Mouse (Mus musculus): ENCODE results near the gene Nlgn3. TPM values are rescaled to one million over a fixed set of nuclear protein-coding genes. Genes with fewer than 3 reads are reported as not detected.

Nlgn3 gene
- polyA plus RNA-seq, 1 experiment from 2014 or later: 61.2 TPM

DNA sequence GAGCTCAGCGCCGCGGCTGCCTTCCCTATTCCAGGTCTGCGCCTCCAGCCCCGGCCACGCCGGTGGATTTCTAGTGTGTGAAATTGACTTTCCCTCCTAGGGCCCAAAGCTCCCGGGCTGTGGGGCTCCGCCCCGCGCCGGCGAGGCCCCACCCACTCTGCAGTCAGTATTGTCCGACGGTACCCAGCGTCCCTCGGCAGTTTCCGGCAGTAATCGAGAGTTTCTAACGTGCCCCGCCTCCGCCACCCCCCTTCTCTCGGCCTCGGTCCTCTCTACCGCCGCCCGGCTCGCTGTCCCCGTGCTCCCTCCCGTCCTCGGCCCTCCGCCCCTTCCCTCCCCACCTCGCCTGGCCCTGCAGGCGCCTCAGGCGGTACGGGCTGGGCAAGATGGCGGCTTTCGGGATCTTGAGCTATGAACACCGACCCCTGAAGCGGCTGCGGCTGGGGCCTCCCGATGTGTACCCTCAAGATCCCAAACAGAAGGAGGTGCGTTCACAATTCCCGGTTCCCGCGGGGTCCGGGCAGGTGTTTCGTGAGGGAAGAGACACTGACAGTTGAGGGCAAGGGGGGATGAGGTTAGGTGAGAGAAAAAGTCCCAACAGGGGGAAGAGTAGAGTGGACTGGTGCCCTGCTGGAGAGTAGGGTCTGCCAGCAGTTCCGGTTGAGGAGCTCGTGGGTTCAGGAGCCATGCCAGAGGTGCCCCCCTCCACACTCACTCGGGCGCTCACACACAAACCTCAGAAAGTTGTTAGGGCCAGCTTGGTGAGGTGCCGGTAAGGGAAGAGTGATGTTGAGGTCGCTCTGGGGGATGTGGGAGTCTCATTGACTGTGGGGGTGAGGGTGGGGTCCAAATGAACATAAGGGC is 24.9 kb upstream of the Nlgn3 start, which contains the start of gene Med12:
TSS of gene Med12 (plus strand) at position 156 of the 864 bp plus-strand sequence.
- Histone ChIP-seq H3K9me3 (no peaks in the 10 kb centered on the region), H3K9ac (peak within 1 kb of the TSS; percentile 74), H3K4me3 (peak within 1 kb of the TSS; percentile 52), H3K36me3 (peaks cover 26% of the 10 kb centered on the region), H3K4me1 (replicated peaks) (peaks cover 13% of the 10 kb centered on the region), H3K27me3 (no peaks in the 10 kb centered on the region), H3K27ac (peak within 1 kb of the TSS; percentile 73), H3K4me2 (peak within 1 kb of the TSS; percentile 54)
- ATAC-seq (ENCODE audit: low FRiP score): peak; percentile 97
- 18% methylated on average over 46 of the region's 54 CpGs for WGBS

DNA sequence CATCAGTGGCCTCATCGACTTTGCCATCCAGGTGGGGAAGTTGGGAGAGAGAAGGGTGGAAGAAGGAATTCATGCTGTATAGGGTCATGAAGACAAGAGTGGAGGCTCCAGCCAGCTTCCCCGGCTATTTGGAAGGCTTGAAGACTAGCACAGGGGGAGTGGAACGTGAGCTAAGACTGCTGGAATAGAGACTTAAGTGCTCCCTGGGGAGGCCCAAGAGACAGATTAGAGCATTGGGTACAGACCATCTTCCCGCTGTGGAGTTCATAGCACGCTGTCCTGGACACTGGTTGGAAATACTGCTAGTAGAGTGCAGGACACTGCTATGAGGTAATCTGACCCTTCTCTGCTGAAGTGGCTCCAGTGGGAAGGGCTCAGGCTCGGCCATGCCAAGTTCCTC is 16.2 kb upstream of the Nlgn3 start:
- H3K9ac ChIP-seq: no peak overlapping the region
- 89% methylated on average over 6 of the region's 6 CpGs for WGBS
- H3K4me3 ChIP-seq: no peak overlapping the region
- H3K36me3 ChIP-seq: peaks cover 85% of the 10 kb centered on the region
- H3K27me3 ChIP-seq: no peaks in the 10 kb centered on the region
- no peaks in the 10 kb centered on the region for H3K9me3 ChIP-seq
- H3K4me2 ChIP-seq: no peak overlapping the region
- no peak overlapping the region for H3K27ac ChIP-seq
- no peak for ATAC-seq (ENCODE audit: low FRiP score)
- no peaks in the 10 kb centered on the region for H3K4me1 ChIP-seq (replicated peaks)

DNA sequence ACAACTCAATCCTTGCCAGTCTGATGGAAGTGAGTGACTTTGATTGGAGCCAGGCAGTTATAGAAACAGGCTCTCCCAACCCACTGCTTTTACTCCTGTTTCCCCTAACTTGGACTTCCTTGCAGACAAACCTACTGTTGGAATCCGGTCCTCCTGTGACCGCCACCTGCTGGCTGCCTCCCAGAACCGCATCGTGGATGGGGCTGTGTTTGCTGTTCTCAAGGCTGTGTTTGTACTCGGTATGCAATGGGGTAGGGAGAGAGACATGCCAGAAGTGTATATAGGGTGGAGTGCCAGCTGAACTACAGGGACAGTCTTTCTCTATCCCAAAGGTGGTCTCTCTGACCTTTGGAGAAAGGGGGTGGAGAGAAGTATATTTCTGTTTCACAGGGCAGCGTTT is 13.4 kb upstream of the Nlgn3 start:
- WGBS: 31% methylated on average over 6 of the region's 6 CpGs
- Histone ChIP-seq H3K4me2 (no peak overlapping the region), H3K9ac (no peak overlapping the region), H3K4me3 (no peak overlapping the region), H3K9me3 (no peaks in the 10 kb centered on the region), H3K27ac (no peak overlapping the region), H3K36me3 (peaks cover 88% of the 10 kb centered on the region), H3K27me3 (no peaks in the 10 kb centered on the region), H3K4me1 (replicated peaks) (no peaks in the 10 kb centered on the region)
- ATAC-seq (ENCODE audit: low FRiP score): peak; percentile 68

DNA sequence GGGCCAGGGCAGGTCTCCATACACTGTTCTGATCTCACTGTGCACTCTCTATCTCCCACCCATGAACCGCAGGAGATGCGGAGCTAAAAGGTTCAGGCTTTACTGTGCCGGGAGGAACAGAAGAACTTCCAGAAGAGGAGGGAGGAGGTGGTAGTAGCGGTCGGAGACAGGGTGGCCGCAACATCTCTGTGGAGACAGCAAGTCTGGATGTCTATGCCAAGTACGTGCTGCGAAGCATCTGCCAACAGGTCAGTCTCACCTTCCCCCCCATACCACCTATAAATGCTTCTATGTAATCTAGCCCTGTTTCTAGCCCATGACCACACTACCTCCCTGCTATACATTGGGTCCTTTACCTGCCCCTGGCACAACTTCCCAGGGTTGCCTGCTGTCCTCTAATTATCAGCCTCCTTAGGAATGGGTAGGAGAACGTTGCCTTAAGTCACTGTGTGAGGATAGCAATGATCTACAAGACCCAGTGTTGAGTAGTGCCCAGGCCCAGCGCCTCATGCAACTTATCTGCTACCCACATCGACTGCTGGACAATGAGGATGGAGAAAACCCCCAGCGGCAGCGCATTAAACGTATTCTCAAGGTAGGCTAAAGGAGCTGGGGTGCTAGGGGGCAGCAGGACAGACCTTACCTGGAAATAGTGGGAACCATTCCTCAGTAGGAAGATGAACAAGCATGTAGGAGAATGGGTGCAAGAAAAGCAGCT is 12.9 kb upstream of the Nlgn3 start:
- ATAC-seq (ENCODE audit: low FRiP score): no peak
- Histone ChIP-seq H3K36me3 (peaks cover 85% of the 10 kb centered on the region), H3K4me3 (no peak overlapping the region), H3K9ac (no peak overlapping the region), H3K9me3 (no peaks in the 10 kb centered on the region), H3K27ac (no peak overlapping the region), H3K27me3 (no peaks in the 10 kb centered on the region), H3K4me2 (no peak overlapping the region), H3K4me1 (replicated peaks) (no peaks in the 10 kb centered on the region)
- WGBS: 93% methylated on average over 14 of the region's 14 CpGs

DNA sequence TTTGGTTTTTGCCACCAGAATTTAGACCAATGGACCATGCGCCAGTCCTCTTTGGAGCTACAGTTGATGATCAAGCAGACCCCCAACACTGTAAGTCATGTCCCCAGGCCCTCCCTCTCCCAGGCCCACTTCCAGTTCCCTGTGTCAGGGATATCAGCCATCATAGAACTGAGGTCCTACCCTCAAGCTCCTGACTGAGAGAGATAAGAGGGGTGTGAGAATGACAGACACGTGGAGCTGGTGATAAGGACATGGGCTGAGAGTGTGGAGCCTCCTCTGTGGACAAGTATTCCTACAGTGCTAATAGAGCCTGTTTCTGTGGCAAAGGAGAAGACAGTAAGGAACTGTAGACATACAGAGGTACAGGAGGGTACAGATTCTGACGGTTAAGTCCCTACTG is 11.4 kb upstream of the Nlgn3 start:
- H3K36me3 ChIP-seq: peaks cover 78% of the 10 kb centered on the region
- no peak overlapping the region for H3K27ac ChIP-seq
- H3K9ac ChIP-seq: no peak overlapping the region

DNA sequence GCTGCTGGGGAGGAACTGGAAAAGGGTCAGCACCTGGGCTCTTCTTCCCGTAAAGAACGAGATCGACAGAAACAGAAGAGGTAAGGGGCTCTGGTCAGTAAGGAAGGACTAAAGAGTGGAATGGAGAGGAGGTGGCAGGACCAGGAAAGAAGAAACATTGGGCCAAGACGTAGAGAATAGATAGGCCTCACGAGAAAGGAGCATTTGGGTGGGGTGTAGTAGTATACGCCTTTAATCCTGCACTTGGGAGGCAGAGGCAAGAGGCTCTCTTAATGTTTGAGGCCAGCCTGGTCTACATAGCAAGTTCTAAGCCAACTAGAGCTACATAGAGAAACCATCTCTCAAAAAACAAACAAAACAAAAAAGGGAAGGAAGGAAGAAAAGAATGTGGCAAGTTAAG is 10.5 kb upstream of the Nlgn3 start:
- Histone ChIP-seq H3K9ac (no peak overlapping the region), H3K4me1 (replicated peaks) (no peaks in the 10 kb centered on the region), H3K4me2 (no peak overlapping the region), H3K4me3 (no peak overlapping the region), H3K36me3 (peaks cover 78% of the 10 kb centered on the region), H3K27me3 (no peaks in the 10 kb centered on the region), H3K9me3 (no peaks in the 10 kb centered on the region), H3K27ac (no peak overlapping the region)
- ATAC-seq (ENCODE audit: low FRiP score): no peak
- WGBS: 93% methylated on average over 6 of the region's 6 CpGs

More for the DNA sequence above, 11.4 kb upstream of the Nlgn3 start:
- no peak overlapping the region for H3K4me3 ChIP-seq
- no peak for ATAC-seq (ENCODE audit: low FRiP score)
- no peaks in the 10 kb centered on the region for H3K9me3 ChIP-seq
- 92% methylated on average over 3 of the region's 3 CpGs for WGBS
- no peaks in the 10 kb centered on the region for H3K27me3 ChIP-seq
- no peaks in the 10 kb centered on the region for H3K4me1 ChIP-seq (replicated peaks)
- H3K4me2 ChIP-seq: no peak overlapping the region

- H3K36me3 ChIP-seq: peaks cover 78% of the 10 kb centered on the region
- ATAC-seq (ENCODE audit: low FRiP score): no peak
- 91% methylated on average over 7 of the region's 7 CpGs for WGBS
These were observed 9.9 kb upstream of the Nlgn3 start for GRCm38 (mm10) chrX:101289037-101289436.

GRCm38 (mm10) chrX:101290111-101290510 is 8.9 kb upstream of the Nlgn3 start:
- Histone ChIP-seq H3K27ac (no peak overlapping the region), H3K36me3 (peaks cover 71% of the 10 kb centered on the region), H3K27me3 (no peaks in the 10 kb centered on the region), H3K4me1 (replicated peaks) (no peaks in the 10 kb centered on the region), H3K4me2 (no peak overlapping the region), H3K4me3 (no peak overlapping the region), H3K9ac (no peak overlapping the region), H3K9me3 (no peaks in the 10 kb centered on the region)
- WGBS: 93% methylated on average over 10 of the region's 10 CpGs
- ATAC-seq (ENCODE audit: low FRiP score): no peak

More at GRCm38 (mm10) chrX:101289037-101289436, 9.9 kb upstream of the Nlgn3 start:
- Histone ChIP-seq H3K27me3 (no peaks in the 10 kb centered on the region), H3K4me2 (no peak overlapping the region), H3K9ac (no peak overlapping the region), H3K4me3 (no peak overlapping the region), H3K4me1 (replicated peaks) (no peaks in the 10 kb centered on the region), H3K9me3 (no peaks in the 10 kb centered on the region), H3K27ac (no peak overlapping the region)

DNA sequence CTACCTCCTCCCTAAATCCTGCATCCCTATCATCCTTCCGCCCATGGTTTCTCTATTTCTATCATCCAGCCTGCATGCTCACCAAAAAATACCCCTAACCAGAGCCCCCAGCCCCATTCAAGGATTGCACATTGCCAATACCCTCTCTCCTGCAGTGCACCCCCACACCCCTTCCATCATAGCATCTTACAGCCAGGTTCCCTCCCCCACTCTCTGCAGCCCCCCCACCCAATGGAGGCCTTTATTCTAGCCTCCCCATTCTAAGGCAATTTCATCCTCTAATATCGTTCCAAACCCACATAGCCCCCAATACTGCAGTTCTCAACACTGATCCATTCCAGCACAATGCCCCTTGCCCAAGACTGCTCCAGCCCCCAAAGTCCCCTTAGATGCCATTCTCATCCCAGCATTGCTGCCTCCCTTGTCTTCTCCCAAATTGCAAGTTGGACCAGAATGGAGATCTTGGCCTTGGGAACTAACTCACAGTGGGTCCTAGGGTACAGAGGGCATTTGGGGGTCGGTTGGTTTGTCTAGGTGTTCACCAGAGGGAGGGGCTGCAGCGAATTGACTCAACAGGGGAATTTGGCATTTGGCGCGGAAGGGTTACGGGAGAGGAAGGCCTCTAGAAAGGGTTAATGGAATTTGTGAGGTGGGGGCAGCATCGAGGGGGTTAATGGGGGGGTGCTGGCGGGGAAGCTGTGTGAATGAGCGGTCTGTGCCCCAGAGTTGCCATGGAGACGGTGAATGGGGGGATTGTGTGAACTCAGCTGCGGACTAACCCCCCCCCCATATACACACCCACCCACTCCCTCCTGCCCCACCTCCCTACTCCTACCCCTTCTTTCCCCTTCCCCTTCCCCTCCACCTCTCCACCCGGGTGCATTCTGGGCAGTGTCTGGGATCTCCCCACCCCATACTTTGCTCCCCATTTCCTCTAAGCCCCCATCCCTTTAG is 782 bp downstream of the Nlgn3 start:
- peak; percentile 61 for ATAC-seq (ENCODE audit: low FRiP score)
- H3K4me3 ChIP-seq: peak overlapping the region; percentile 56
- peaks cover 6% of the 10 kb centered on the region; the same call in 1 of the 2 replicates for H3K27me3 ChIP-seq
- peak overlapping the region; percentile 82 for H3K9ac ChIP-seq
- H3K36me3 ChIP-seq: peaks cover 19% of the 10 kb centered on the region
- H3K27ac ChIP-seq: peak overlapping the region; percentile 89
- peak overlapping the region; percentile 64 for H3K4me2 ChIP-seq
- 12% methylated on average over 9 of the region's 13 CpGs for WGBS
- peaks cover 37% of the 10 kb centered on the region for H3K4me1 ChIP-seq (replicated peaks)
- H3K9me3 ChIP-seq: no peaks in the 10 kb centered on the region

DNA sequence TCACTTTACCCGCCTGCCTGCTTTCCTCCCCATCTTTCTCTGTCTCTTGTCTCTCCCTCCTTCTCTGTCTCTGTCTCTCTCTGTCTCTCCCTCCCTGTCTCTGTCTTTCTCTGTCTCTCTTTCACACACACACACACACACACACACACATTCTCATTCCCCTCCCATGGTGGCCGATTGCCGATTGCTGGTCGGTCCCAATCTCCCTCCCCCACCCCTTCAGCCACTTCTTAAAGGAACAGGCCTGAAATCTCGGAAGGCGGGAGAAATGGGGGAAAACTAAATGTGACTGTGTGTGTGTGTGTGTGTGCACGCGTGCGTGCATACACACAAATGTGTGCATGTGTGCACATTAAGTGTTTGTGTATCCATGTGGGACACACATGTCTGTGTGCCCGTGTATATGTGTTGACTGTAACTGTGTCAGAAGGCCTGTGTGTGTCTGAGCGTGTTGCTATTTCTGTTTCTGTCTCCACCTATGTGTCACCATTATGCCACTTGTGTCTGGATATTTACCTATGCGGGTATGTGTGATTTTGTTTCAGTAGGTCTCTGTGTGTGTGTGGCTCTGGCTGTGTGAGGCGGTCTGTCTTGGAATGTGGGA is 1.6 kb downstream of the Nlgn3 start:
- H3K4me1 ChIP-seq (replicated peaks): peaks cover 39% of the 10 kb centered on the region
- 21% methylated on average over 13 of the region's 13 CpGs for WGBS
- H3K9ac ChIP-seq: peak overlapping the region; percentile 82
- peak overlapping the region; percentile 56 for H3K4me3 ChIP-seq
- H3K9me3 ChIP-seq: no peaks in the 10 kb centered on the region
- peak overlapping the region; percentile 89 for H3K27ac ChIP-seq
- H3K27me3 ChIP-seq: peaks cover 6% of the 10 kb centered on the region; the same call in 1 of the 2 replicates
- H3K4me2 ChIP-seq: peak overlapping the region; percentile 64
- ATAC-seq (ENCODE audit: low FRiP score): peak; percentile 57
- peaks cover 19% of the 10 kb centered on the region for H3K36me3 ChIP-seq

GRCm38 (mm10) chrX:101301654-101302053 is 2.7 kb downstream of the Nlgn3 start:
- Histone ChIP-seq H3K27me3 (peaks cover 4% of the 10 kb centered on the region; the same call in 1 of the 2 replicates), H3K36me3 (peaks cover 13% of the 10 kb centered on the region), H3K4me1 (replicated peaks) (peaks cover 39% of the 10 kb centered on the region), H3K9me3 (no peaks in the 10 kb centered on the region), H3K4me2 (peak overlapping the region; percentile 64), H3K27ac (peak overlapping the region; percentile 89; the same call in 1 of the 2 replicates), H3K4me3 (peak overlapping the region; percentile 56), H3K9ac (peak overlapping the region; percentile 82)
- WGBS: 59% methylated on average over 9 of the region's 9 CpGs
- no peak for ATAC-seq (ENCODE audit: low FRiP score)
